Mouse (Mus musculus) retina, adult 2 months (tissue): ENCODE measurements around the gene Tdo2.
A peak's percentile ranks its signal among the peaks of the same experiment; 100 is the strongest.

Experiments
- DNase-seq: peaks from one replicate; pipeline ENCODE4 v3.0.0-alpha.2; 2012; ENCODE audit warnings: low read depth, low spot score

Gene Tdo2

GRCm38 (mm10) chr3:81943097-81943496, 32.9 kb downstream of the Tdo2 start:
- DNase-seq, result no peak

DNA sequence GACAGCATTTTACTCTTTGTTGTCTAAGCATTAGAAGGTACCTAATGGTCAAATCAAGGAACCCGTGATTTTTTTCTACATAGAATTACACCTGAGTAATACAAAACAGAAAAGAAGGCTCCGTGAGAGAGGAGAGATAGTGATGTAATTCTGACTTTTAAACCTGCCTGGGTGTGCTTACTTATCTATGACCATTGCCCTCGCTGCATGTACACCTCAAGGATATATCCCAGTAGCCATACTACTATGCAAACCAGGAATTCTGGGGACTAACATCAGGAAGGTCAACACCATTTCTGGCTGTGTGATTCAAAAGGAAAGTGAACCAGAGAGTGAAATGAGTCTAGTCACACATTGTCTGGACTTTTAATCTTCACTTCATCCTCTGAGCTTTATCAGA, 33.7 kb downstream of the Tdo2 start:
- DNase-seq, result no peak

- DNase-seq, result no peak
Observed at GRCm38 (mm10) chr3:81938924-81939323, 37.1 kb downstream of the Tdo2 start.

- DNase-seq, result no peak
Observed at GRCm38 (mm10) chr3:81933348-81933747, 42.7 kb downstream of the Tdo2 start.

- peak; percentile 59 for DNase-seq
Observed at GRCm38 (mm10) chr3:81932141-81933101, 43.6 kb downstream of the Tdo2 start, which contains the start of gene Ctso. TSS of gene Ctso (plus strand) at chr3:81932601.

- no peak for DNase-seq
Observed at GRCm38 (mm10) chr3:81931695-81932094, 44.3 kb downstream of the Tdo2 start.

DNA sequence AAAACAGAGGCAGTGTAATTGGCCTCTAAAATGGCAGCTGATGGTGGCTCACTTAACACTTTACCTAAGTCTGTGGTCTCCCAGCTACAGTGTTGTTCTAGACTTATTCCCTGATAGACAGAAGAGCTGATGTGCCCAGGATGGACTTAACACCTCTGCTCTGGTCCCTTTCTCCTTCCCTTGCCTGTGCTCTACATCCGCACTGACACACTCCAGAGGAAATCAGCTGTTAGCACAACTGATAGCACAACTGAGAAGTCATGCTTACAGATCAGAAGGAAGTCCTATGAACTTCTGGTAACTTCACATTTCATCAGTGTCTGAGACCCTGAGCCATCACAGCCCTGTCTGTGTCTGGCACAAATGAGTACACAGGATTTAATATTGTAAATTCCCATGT, 46.9 kb downstream of the Tdo2 start:
- no peak for DNase-seq

GRCm38 (mm10) chr3:81926764-81927325, 49.2 kb downstream of the Tdo2 start:
- DNase-seq, result no peak

GRCm38 (mm10) chr3:81925856-81926255, 50.1 kb downstream of the Tdo2 start:
- no peak for DNase-seq

DNA sequence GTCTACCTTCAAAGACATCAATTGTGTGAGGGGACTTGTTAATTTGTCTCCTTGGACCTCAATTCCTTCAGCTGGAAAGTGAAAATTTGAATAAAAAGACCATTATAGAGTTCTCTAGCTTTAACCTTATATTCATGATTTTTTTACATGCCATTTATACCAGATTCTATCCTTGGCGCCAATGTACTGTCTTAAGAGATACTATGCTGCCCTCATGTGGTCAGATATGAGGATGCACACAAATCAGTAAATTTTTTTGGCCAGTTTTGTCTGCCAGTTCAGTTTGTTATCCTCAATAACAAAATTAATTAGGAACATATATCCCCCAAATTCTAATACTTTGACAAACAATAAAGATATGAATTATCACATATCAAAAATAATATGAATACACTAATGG, 51.1 kb downstream of the Tdo2 start:
- no peak for DNase-seq

DNA sequence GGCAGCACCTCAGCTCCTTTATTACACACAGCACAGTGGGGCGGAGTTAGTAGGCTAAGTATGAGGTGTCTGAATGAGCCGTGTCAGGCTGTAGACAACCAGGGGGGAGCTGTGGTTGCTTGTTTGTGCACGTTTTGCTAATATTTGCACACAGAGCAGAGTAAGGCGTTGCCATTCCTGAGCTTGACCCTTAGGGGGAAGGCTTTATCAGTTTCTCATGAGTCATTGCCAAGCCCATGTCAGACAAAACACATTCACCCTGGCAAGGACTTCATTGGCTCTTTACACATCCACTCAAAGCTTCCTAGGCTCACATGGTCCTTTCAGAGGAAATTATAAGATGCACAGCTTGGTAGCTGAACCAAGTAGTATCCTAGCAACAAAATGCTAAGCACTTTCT, 53.1 kb downstream of the Tdo2 start:
- DNase-seq, result no peak

- DNase-seq, result no peak
Observed at GRCm38 (mm10) chr3:81919681-81920080, 56.3 kb downstream of the Tdo2 start.

DNA sequence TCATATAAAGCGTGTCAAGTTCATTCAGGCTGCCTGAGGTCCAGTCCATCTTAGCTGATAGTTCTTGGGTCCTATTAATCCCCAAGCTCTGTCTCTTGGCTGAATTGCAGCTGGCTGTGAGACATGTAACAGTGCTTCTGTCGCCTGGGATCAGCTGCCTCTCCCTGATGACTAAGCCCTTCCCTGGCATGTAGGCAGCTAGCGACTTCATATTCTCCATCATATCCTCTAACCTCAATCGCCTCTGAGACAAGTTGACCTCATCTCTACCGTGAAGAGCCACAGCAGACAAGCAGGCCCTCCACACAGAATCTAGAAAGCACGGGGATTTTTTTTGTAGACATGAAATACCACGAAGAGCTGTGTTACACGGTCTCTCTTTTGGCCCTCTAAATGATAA, 57.8 kb downstream of the Tdo2 start:
- DNase-seq, result no peak

GRCm38 (mm10) chr3:81917354-81917935, 58.6 kb downstream of the Tdo2 start:
- no peak for DNase-seq

GRCm38 (mm10) chr3:81916030-81916686, 59.8 kb downstream of the Tdo2 start:
- DNase-seq, result no peak

DNA sequence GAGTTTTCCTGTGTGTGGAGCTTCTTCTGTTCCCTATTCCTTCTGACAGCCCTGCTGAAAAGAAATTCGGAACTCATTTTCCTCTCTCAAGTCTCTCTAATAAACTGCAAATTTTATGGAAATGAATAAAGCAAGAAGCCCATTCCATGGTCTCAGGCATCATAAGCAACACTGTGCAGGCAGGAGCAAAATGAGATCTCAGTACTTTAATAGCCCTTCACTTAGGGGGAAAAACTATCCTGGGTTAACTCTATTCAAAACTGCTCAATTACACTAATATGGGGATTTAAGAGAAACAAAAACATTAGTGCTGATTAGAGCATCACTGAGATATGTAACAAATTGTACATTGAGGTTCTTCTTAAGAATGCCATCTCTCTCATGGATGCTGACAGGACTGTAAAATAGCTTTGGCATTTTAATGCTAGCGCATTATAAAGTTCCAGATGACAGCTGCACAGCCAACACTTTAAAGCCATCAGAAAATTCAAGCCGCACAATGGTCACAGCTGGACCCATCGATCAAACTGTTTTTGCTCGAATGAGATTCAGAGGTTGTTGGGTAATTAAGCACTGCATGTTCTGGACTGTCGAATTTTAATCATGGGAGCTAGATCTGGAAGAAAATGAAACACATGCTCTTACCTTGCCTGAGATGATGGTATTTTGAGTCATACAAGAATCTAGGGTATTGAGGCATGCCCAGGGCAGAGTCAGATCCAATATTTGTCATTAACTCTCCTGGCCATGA, 65.5 kb downstream of the Tdo2 start:
- DNase-seq, result no peak
